Mouse (Mus musculus): Measurements from ENCODE around the gene Art1.

DNA sequence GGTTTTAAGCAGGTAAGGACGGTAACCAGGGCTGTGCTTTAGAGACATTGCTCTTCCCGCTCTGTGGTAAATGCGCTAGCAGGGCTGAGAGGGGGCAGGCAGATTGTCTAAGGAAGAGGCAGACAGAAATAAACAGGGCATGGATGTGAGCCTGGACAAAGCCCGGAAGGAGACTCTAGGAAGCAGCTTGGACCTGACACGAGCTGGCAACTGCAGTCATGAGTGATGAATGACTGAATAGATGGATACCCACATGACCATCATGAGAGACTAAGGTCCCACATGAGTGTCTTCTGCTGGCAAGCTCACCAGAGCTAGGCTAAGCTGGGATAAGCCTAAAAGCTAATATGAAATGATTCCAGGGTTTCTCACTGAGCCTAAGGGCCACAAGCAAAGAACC, 2.6 kb downstream of the Art1 start:
- TF ChIP-seq POLR2A (IDR thresholded peaks at IDR 0.05; ENCODE audit: borderline replicate concordance, control insufficient read depth, low read depth, low read length) (no peak), CTCF (IDR thresholded peaks at IDR 0.05; ENCODE audit: control insufficient read depth, insufficient read depth, low read length) (no peak)

All from bone marrow, adult 2 months (tissue).